ENCODE assay signal across 8 mouse cellular contexts in genomic region chr6:146270776-146271533, GRCm38 (mm10).
A peak's percentile ranks its signal among the peaks of the same experiment; 100 is the strongest.
DNase-seq lines count a peak whose midpoint lies in the region; ATAC-seq lines count a peak whose summit lies in the region.

No protein-coding gene starts in this region.

- no peak overlapping the region for H3K4me3 ChIP-seq in embryonic facial prominence, embryonic 11.5 days (ENCODE audit: low read depth, low read length)
- no peak overlapping the region for H3K4me3 ChIP-seq in embryonic facial prominence, embryonic 10.5 days
- no peak overlapping the region for H3K4me3 ChIP-seq in limb, embryonic 15.5 days
- H3K4me3 ChIP-seq in midbrain, embryonic 16.5 days (ENCODE audit: low read depth, low read length): no peak overlapping the region

- no peaks in the 10 kb centered on the region for H3K36me3 ChIP-seq in embryonic facial prominence, embryonic 11.5 days (replicated peaks; ENCODE audit: control insufficient read depth, insufficient read depth, low read depth, low read length)
- no peaks in the 10 kb centered on the region for H3K36me3 ChIP-seq in embryonic facial prominence, embryonic 10.5 days (replicated peaks)
- no peaks in the 10 kb centered on the region for H3K36me3 ChIP-seq in limb, embryonic 15.5 days
- no peaks in the 10 kb centered on the region for H3K36me3 ChIP-seq in midbrain, embryonic 16.5 days (ENCODE audit: control insufficient read depth, insufficient read depth, low read length)

- no peaks in the 10 kb centered on the region for H3K9me3 ChIP-seq in embryonic facial prominence, embryonic 11.5 days (replicated peaks; ENCODE audit: control insufficient read depth, low read length)
- H3K9me3 ChIP-seq in embryonic facial prominence, embryonic 10.5 days: no peaks in the 10 kb centered on the region
- H3K9me3 ChIP-seq in limb, embryonic 15.5 days: no peaks in the 10 kb centered on the region
- no peaks in the 10 kb centered on the region for H3K9me3 ChIP-seq in midbrain, embryonic 16.5 days (replicated peaks; ENCODE audit: control insufficient read depth, low read length, poor library complexity, severe bottlenecking)

- H3K9ac ChIP-seq in embryonic facial prominence, embryonic 11.5 days (replicated peaks; ENCODE audit: low read length): no peak overlapping the region
- no peak overlapping the region for H3K9ac ChIP-seq in limb, embryonic 15.5 days
- no peak overlapping the region for H3K9ac ChIP-seq in midbrain, embryonic 16.5 days (ENCODE audit: low read depth, low read length)

- ATAC-seq in embryonic facial prominence, embryonic 11.5 days (replicated peaks; ENCODE audit: insufficient number of reproducible peaks, low FRiP score, low TSS enrichment, low read depth): peak; percentile 59; the same call in 1 of the 2 replicates
- ATAC-seq in granulocyte monocyte progenitor cell, adult 5-6 weeks (replicated peaks; ENCODE audit: poor library complexity, severe bottlenecking): peak; percentile 100
- ATAC-seq in limb, embryonic 15.5 days (ENCODE audit: insufficient number of reproducible peaks, low FRiP score, low TSS enrichment, low read depth): 0 out of 2 replicates have a peak, but pooled peaks have one; percentile 63
- ATAC-seq in midbrain, embryonic 16.5 days: peak; percentile 79

- no peak overlapping the region for H3K4me2 ChIP-seq in embryonic facial prominence, embryonic 11.5 days (ENCODE audit: low read depth, low read length)
- H3K4me2 ChIP-seq in limb, embryonic 15.5 days: no peak overlapping the region
- no peak overlapping the region for H3K4me2 ChIP-seq in midbrain, embryonic 16.5 days (ENCODE audit: low read length)

- no peaks in the 10 kb centered on the region for H3K27me3 ChIP-seq in embryonic facial prominence, embryonic 11.5 days (ENCODE audit: control insufficient read depth, insufficient read depth, low read length)
- no peaks in the 10 kb centered on the region for H3K27me3 ChIP-seq in embryonic facial prominence, embryonic 10.5 days (replicated peaks; ENCODE audit: low read depth, poor library complexity, severe bottlenecking)
- no peaks in the 10 kb centered on the region for H3K27me3 ChIP-seq in limb, embryonic 15.5 days
- no peaks in the 10 kb centered on the region for H3K27me3 ChIP-seq in midbrain, embryonic 16.5 days (ENCODE audit: control insufficient read depth, insufficient read depth, low read depth, low read length)

- 70% methylated on average over 12 of the region's 12 CpGs for WGBS in embryonic facial prominence, embryonic 11.5 days
- WGBS in embryonic facial prominence, embryonic 10.5 days: 74% methylated on average over 12 of the region's 12 CpGs
- WGBS in limb, embryonic 15.5 days: 44% methylated on average over 12 of the region's 12 CpGs
- WGBS in midbrain, embryonic 16.5 days: 49% methylated on average over 12 of the region's 12 CpGs

- DNase-seq in embryonic facial prominence, embryonic 11.5 days (ENCODE audit: low spot score): peak; percentile 32
- no peak for DNase-seq in embryonic facial prominence, embryonic 10.5 days (ENCODE audit: low spot score)
- DNase-seq in cerebellum, adult 9-10 months: peak; percentile 87
- DNase-seq in kidney, adult 9 months: peak; percentile 97
- peak; percentile 91 to 92 for DNase-seq in spleen, postnatal 36 days (ENCODE audit: low spot score in 2 of 2)

- H3K27ac ChIP-seq in embryonic facial prominence, embryonic 11.5 days (replicated peaks; ENCODE audit: low read depth, low read length): no peak overlapping the region
- no peak overlapping the region for H3K27ac ChIP-seq in embryonic facial prominence, embryonic 10.5 days (replicated peaks)
- H3K27ac ChIP-seq in limb, embryonic 15.5 days: no peak overlapping the region
- no peak overlapping the region for H3K27ac ChIP-seq in midbrain, embryonic 16.5 days (ENCODE audit: low read length)

- no peaks in the 10 kb centered on the region for H3K4me1 ChIP-seq in embryonic facial prominence, embryonic 11.5 days (ENCODE audit: control insufficient read depth, insufficient read depth, low read length)
- peaks cover 4% of the 10 kb centered on the region; the same call in 1 of the 2 replicates for H3K4me1 ChIP-seq in embryonic facial prominence, embryonic 10.5 days
- peaks cover 11% of the 10 kb centered on the region for H3K4me1 ChIP-seq in limb, embryonic 15.5 days
- peaks cover 2% of the 10 kb centered on the region; the same call in 1 of the 2 replicates for H3K4me1 ChIP-seq in midbrain, embryonic 16.5 days (ENCODE audit: control insufficient read depth, insufficient read depth, low read length)
